Mouse (Mus musculus): ENCODE results near the gene Brdt. TPM values are rescaled to one million over a fixed set of nuclear protein-coding genes. Genes with fewer than 3 reads are reported as not detected.

Gene Brdt
- polyA plus RNA-seq, 2 experiments: 0.11 to 0.16 TPM

- peak overlapping the region in 1 of 2 experiments; percentile 50; a peak in 2 of 4 replicates for H3K4me3 ChIP-seq (ENCODE audit: insufficient read depth in 1 of 2, low read depth in 2 of 2, low read length in 2 of 2)
- no peak overlapping the region for H3K27ac ChIP-seq
- no peak overlapping the region for H3K9ac ChIP-seq (replicated peaks)
- peak overlapping the region; percentile 60 for H3K4me2 ChIP-seq (ENCODE audit: low read depth)
- H3K36me3 ChIP-seq (replicated peaks; ENCODE audit: control insufficient read depth, insufficient read depth, low read depth): no peaks in the 10 kb centered on the region
- H3K27me3 ChIP-seq (ENCODE audit: control insufficient read depth, insufficient read depth, low read length): peaks cover 36% of the 10 kb centered on the region
- no peaks in the 10 kb centered on the region for H3K9me3 ChIP-seq (ENCODE audit: control insufficient read depth, low read length)
- WGBS (ENCODE audit: insufficient replicate concordance): 25% methylated on average over 12 of the region's 12 CpGs
- no peaks in the 10 kb centered on the region for H3K4me1 ChIP-seq (replicated peaks; ENCODE audit: control insufficient read depth in 2 of 2, insufficient read depth in 2 of 2, low read length in 1 of 2)
- TF ChIP-seq CTCF (IDR thresholded peaks at IDR 0.05; ENCODE audit: low read depth): no peak
- no peak for TF ChIP-seq EP300 (IDR thresholded peaks at IDR 0.05; ENCODE audit: low read depth)
- ATAC-seq (ENCODE audit: insufficient read depth) (no peak), DNase-seq (ENCODE audit: low read depth in 3 of 3, low spot score in 3 of 3) (no peak)
Measured at GRCm38 (mm10) chr5:107403947-107404684, 73.2 kb downstream of the Brdt start.

- no peaks in the 10 kb centered on the region for H3K36me3 ChIP-seq (replicated peaks; ENCODE audit: control insufficient read depth, insufficient read depth, low read depth)
- DNase-seq (ENCODE audit: low read depth in 3 of 3, low spot score in 3 of 3) (no peak), ATAC-seq (ENCODE audit: insufficient read depth) (no peak)
- no peaks in the 10 kb centered on the region for H3K9me3 ChIP-seq (ENCODE audit: control insufficient read depth, low read length)
- H3K4me3 ChIP-seq (ENCODE audit: insufficient read depth in 1 of 2, low read depth in 2 of 2, low read length in 2 of 2): no peak overlapping the region
- no peak overlapping the region for H3K4me2 ChIP-seq (ENCODE audit: low read depth)
- peaks cover 36% of the 10 kb centered on the region for H3K27me3 ChIP-seq (ENCODE audit: control insufficient read depth, insufficient read depth, low read length)
- H3K9ac ChIP-seq (replicated peaks): no peak overlapping the region
- TF ChIP-seq CTCF (IDR thresholded peaks at IDR 0.05; ENCODE audit: low read depth): no peak
- no peak for TF ChIP-seq EP300 (IDR thresholded peaks at IDR 0.05; ENCODE audit: low read depth)
- WGBS (ENCODE audit: insufficient replicate concordance): 67% methylated on average over 4 of the region's 4 CpGs
- no peak overlapping the region for H3K27ac ChIP-seq
- H3K4me1 ChIP-seq (replicated peaks; ENCODE audit: control insufficient read depth in 2 of 2, insufficient read depth in 2 of 2, low read length in 1 of 2): no peaks in the 10 kb centered on the region
Measured at GRCm38 (mm10) chr5:107405361-107405760, 74.4 kb downstream of the Brdt start.

GRCm38 (mm10) chr5:107410305-107410704 is 79.3 kb downstream of the Brdt start:
- no peak for TF ChIP-seq EP300 (IDR thresholded peaks at IDR 0.05; ENCODE audit: low read depth)
- no peak for TF ChIP-seq CTCF (IDR thresholded peaks at IDR 0.05; ENCODE audit: low read depth)
- 69% methylated on average over 1 of the region's 1 CpGs for WGBS (ENCODE audit: insufficient replicate concordance)
- ATAC-seq (ENCODE audit: insufficient read depth): no peak

GRCm38 (mm10) chr5:107411326-107411725 is 80.4 kb downstream of the Brdt start:
- Histone ChIP-seq H3K27me3 (ENCODE audit: control insufficient read depth, insufficient read depth, low read length) (no peaks in the 10 kb centered on the region), H3K9me3 (ENCODE audit: control insufficient read depth, low read length) (no peaks in the 10 kb centered on the region), H3K9ac (replicated peaks) (no peak overlapping the region), H3K4me1 (replicated peaks; ENCODE audit: control insufficient read depth in 2 of 2, insufficient read depth in 2 of 2, low read length in 1 of 2) (no peaks in the 10 kb centered on the region), H3K4me3 (ENCODE audit: insufficient read depth in 1 of 2, low read depth in 2 of 2, low read length in 2 of 2) (no peak overlapping the region), H3K36me3 (replicated peaks; ENCODE audit: control insufficient read depth, insufficient read depth, low read depth) (no peaks in the 10 kb centered on the region), H3K27ac (no peak overlapping the region), H3K4me2 (ENCODE audit: low read depth) (no peak overlapping the region)
- ATAC-seq (ENCODE audit: insufficient read depth) (no peak), DNase-seq (ENCODE audit: low read depth in 3 of 3, low spot score in 3 of 3) (no peak)
- 60% methylated on average over 4 of the region's 4 CpGs for WGBS (ENCODE audit: insufficient replicate concordance)
- TF ChIP-seq CTCF (IDR thresholded peaks at IDR 0.05; ENCODE audit: low read depth) (no peak), EP300 (IDR thresholded peaks at IDR 0.05; ENCODE audit: low read depth) (no peak)

More at GRCm38 (mm10) chr5:107410305-107410704, 79.3 kb downstream of the Brdt start:
- Histone ChIP-seq H3K9me3 (ENCODE audit: control insufficient read depth, low read length) (no peaks in the 10 kb centered on the region), H3K4me1 (replicated peaks; ENCODE audit: control insufficient read depth in 2 of 2, insufficient read depth in 2 of 2, low read length in 1 of 2) (no peaks in the 10 kb centered on the region), H3K36me3 (replicated peaks; ENCODE audit: control insufficient read depth, insufficient read depth, low read depth) (no peaks in the 10 kb centered on the region), H3K4me3 (ENCODE audit: insufficient read depth in 1 of 2, low read depth in 2 of 2, low read length in 2 of 2) (no peak overlapping the region), H3K27ac (no peak overlapping the region), H3K27me3 (ENCODE audit: control insufficient read depth, insufficient read depth, low read length) (peaks cover 1% of the 10 kb centered on the region; the same call in 1 of the 2 replicates), H3K4me2 (ENCODE audit: low read depth) (no peak overlapping the region), H3K9ac (replicated peaks) (no peak overlapping the region)
- DNase-seq (ENCODE audit: low read depth in 3 of 3, low spot score in 3 of 3): no peak

GRCm38 (mm10) chr5:107412285-107412684 is 81.3 kb downstream of the Brdt start:
- Histone ChIP-seq H3K27ac (no peak overlapping the region), H3K27me3 (ENCODE audit: control insufficient read depth, insufficient read depth, low read length) (no peaks in the 10 kb centered on the region), H3K36me3 (replicated peaks; ENCODE audit: control insufficient read depth, insufficient read depth, low read depth) (no peaks in the 10 kb centered on the region), H3K4me1 (replicated peaks; ENCODE audit: control insufficient read depth in 2 of 2, insufficient read depth in 2 of 2, low read length in 1 of 2) (no peaks in the 10 kb centered on the region), H3K9ac (replicated peaks) (no peak overlapping the region), H3K4me2 (ENCODE audit: low read depth) (no peak overlapping the region), H3K4me3 (ENCODE audit: insufficient read depth in 1 of 2, low read depth in 2 of 2, low read length in 2 of 2) (no peak overlapping the region), H3K9me3 (ENCODE audit: control insufficient read depth, low read length) (no peaks in the 10 kb centered on the region)
- no peak for ATAC-seq (ENCODE audit: insufficient read depth)
- WGBS (ENCODE audit: insufficient replicate concordance): 50% methylated on average over 2 of the region's 2 CpGs
- DNase-seq (ENCODE audit: low read depth in 3 of 3, low spot score in 3 of 3): no peak
- no peak for TF ChIP-seq EP300 (IDR thresholded peaks at IDR 0.05; ENCODE audit: low read depth)
- TF ChIP-seq CTCF (IDR thresholded peaks at IDR 0.05; ENCODE audit: low read depth): 0 out of 2 replicates have a peak, but pooled peaks have one; percentile 24
